Mouse (Mus musculus) heart, adult 2 months (tissue): ENCODE data around the gene Tmsb4x. TPM values are rescaled to one million over a fixed set of nuclear protein-coding genes. Genes with fewer than 3 reads are reported as not detected.
A peak's percentile ranks its signal among the peaks of the same experiment; 100 is the strongest.

Experiments
- DNase-seq, 2 experiments: peaks; one replicate each; pipeline ENCODE4 v3.0.0; 2021
- H3K27ac ChIP-seq: fragments of 200-600 bp; 2 replicates; pipeline ENCODE4 v1.8.1; 2022
- H3K27me3 ChIP-seq: fragments of 200-500 bp; 2 replicates; pipeline ENCODE4 v1.6.1; 2012; ENCODE audit warnings: mild to moderate bottlenecking, low read length, inconsistent platforms, mixed read lengths; ENCODE audit not compliant: control insufficient read depth, insufficient read depth
- H3K36me3 ChIP-seq: fragments of 200-500 bp; 2 replicates; pipeline ENCODE4 v1.6.1; 2012; ENCODE audit warnings: low read length, inconsistent platforms; ENCODE audit not compliant: control insufficient read depth, insufficient read depth
- H3K4me1 ChIP-seq: fragments of 200-500 bp; 2 replicates; pipeline ENCODE4 v1.6.1; 2011; ENCODE audit warnings: low read length; ENCODE audit not compliant: control insufficient read depth, insufficient read depth
- H3K4me3 ChIP-seq: fragments of 200-600 bp; 2 replicates; pipeline ENCODE4 v1.8.1; 2022
- H3K79me2 ChIP-seq: fragments of 200-500 bp; replicated peaks from 2 replicates; pipeline ENCODE4 v1.6.1; 2012; ENCODE audit warnings: mild to moderate bottlenecking, inconsistent platforms, low read length, moderate library complexity, mixed read lengths; ENCODE audit not compliant: control insufficient read depth, insufficient read depth
- H3K9ac ChIP-seq: fragments of 200-500 bp; 2 replicates; pipeline ENCODE4 v1.6.1; 2012; ENCODE audit warnings: low read depth, mild to moderate bottlenecking, control low read depth, inconsistent platforms, low read length, mixed read lengths
- CTCF ChIP-seq: fragments of 200-600 bp; IDR thresholded peaks from 2 replicates; pipeline ENCODE4 v1.8.1; 2022; ENCODE audit warnings: antibody characterized with exemption, mild to moderate bottlenecking, moderate library complexity
- EP300 ChIP-seq: fragments of 200-500 bp; IDR thresholded peaks from 2 replicates; pipeline ENCODE4 v1.6.1; 2011; ENCODE audit warnings: low read depth, low read length, control low read depth; ENCODE audit not compliant: insufficient read depth
- POLR2A ChIP-seq: fragments of 200-500 bp; IDR thresholded peaks from 2 replicates; pipeline ENCODE4 v1.6.1; 2011; ENCODE audit warnings: mild to moderate bottlenecking, low read depth, low read length, control low read depth; ENCODE audit not compliant: insufficient read depth
- WGBS: fragments of 180-500 bp; shearing (Covaris S2); methylation state at CpG from one replicate; pipeline ENCODE4 v1.1.7; 2018; 5-methylcytosine and 5-hydroxymethylcytosine counted together
- intact Hi-C: fragments of 180-260 bp; cut with DNase I; formaldehyde crosslinking; loops from one replicate; pipeline ENCODE4 v1.15.1; 2025
- polyA plus RNA-seq: library from polyadenylated mRNA; depleted of rRNA; stranded (reverse); fragments of >200 nt; gene quantifications from 2 replicates; pipeline ENCODE4 v1.2.3, GENCODE M21; 2012
- total RNA-seq, 2 experiments: library from RNA; stranded (reverse); gene quantifications; 2 replicates each; pipeline ENCODE4 v1.2.3; 2021

The Tmsb4x gene
- total and polyA plus RNA-seq, 3 experiments: 211 to 610 (median 435) TPM

GRCm38 (mm10) chrX:167179961-167180642, 29.0 kb downstream of the Tmsb4x start:
- Histone ChIP-seq H3K4me1 (peaks cover 5% of the 10 kb centered on the region), H3K9ac (no peak overlapping the region), H3K27me3 (no peaks in the 10 kb centered on the region), H3K36me3 (peaks cover 4% of the 10 kb centered on the region; the same call in 1 of the 2 replicates), H3K79me2 (no peaks in the 10 kb centered on the region), H3K27ac (peak overlapping the region; percentile 65), H3K4me3 (no peak overlapping the region)
- peak in 1 of 2 experiments; percentile 61 for DNase-seq
- TF ChIP-seq EP300: no peak
- TF ChIP-seq POLR2A: no peak
- no peak for TF ChIP-seq CTCF
- WGBS: 19% methylated on average over 4 of the region's 4 CpGs
- intact Hi-C loops: no loop called here

GRCm38 (mm10) chrX:167179549-167179948, 29.6 kb downstream of the Tmsb4x start:
- peaks cover 4% of the 10 kb centered on the region; the same call in 1 of the 2 replicates for H3K36me3 ChIP-seq
- peak overlapping the region; percentile 65 for H3K27ac ChIP-seq
- no peak overlapping the region for H3K4me3 ChIP-seq
- peaks cover 10% of the 10 kb centered on the region for H3K4me1 ChIP-seq
- no peak for DNase-seq
- WGBS: 68% methylated on average over 3 of the region's 3 CpGs
- no peaks in the 10 kb centered on the region for H3K27me3 ChIP-seq
- H3K79me2 ChIP-seq: no peaks in the 10 kb centered on the region
- intact Hi-C loops: no loop called here
- no peak overlapping the region for H3K9ac ChIP-seq
- TF ChIP-seq EP300: no peak
- no peak for TF ChIP-seq POLR2A

GRCm38 (mm10) chrX:167175319-167175718, 33.8 kb downstream of the Tmsb4x start:
- H3K27me3 ChIP-seq: no peaks in the 10 kb centered on the region
- intact Hi-C loops: no loop called here
- H3K4me1 ChIP-seq: peaks cover 14% of the 10 kb centered on the region
- DNase-seq: peak in 1 of 2 experiments; percentile 36
- H3K79me2 ChIP-seq: no peaks in the 10 kb centered on the region
- peak overlapping the region; percentile 48 for H3K27ac ChIP-seq
- WGBS: 54% methylated on average over 6 of the region's 6 CpGs
- peaks cover 4% of the 10 kb centered on the region; the same call in 1 of the 2 replicates for H3K36me3 ChIP-seq
- TF ChIP-seq EP300 (no peak), CTCF (no peak), POLR2A (no peak)
- no peak overlapping the region for H3K4me3 ChIP-seq
- H3K9ac ChIP-seq: no peak overlapping the region

GRCm38 (mm10) chrX:167174311-167174710, 34.8 kb downstream of the Tmsb4x start:
- Histone ChIP-seq H3K36me3 (peaks cover 1% of the 10 kb centered on the region; the same call in 1 of the 2 replicates), H3K27me3 (no peaks in the 10 kb centered on the region), H3K9ac (no peak overlapping the region), H3K4me1 (peaks cover 10% of the 10 kb centered on the region), H3K4me3 (no peak overlapping the region), H3K27ac (0 out of 2 replicates have a peak overlapping the region, but pooled peaks have one; percentile 49), H3K79me2 (no peaks in the 10 kb centered on the region)
- intact Hi-C loops: no loop called here
- TF ChIP-seq EP300 (no peak), CTCF (no peak), POLR2A (no peak)
- DNase-seq: no peak
- WGBS: 59% methylated on average over 3 of the region's 3 CpGs

GRCm38 (mm10) chrX:167172256-167172655, 36.9 kb downstream of the Tmsb4x start:
- H3K4me1 ChIP-seq: peaks cover 10% of the 10 kb centered on the region
- no peaks in the 10 kb centered on the region for H3K36me3 ChIP-seq
- TF ChIP-seq POLR2A: no peak
- TF ChIP-seq CTCF: no peak
- no peak for TF ChIP-seq EP300
- no peaks in the 10 kb centered on the region for H3K27me3 ChIP-seq
- H3K79me2 ChIP-seq: no peaks in the 10 kb centered on the region
- WGBS: 44% methylated on average over 2 of the region's 2 CpGs
- no peak for DNase-seq
- intact Hi-C loops: no loop called here
- H3K9ac ChIP-seq: no peak overlapping the region
- no peak overlapping the region for H3K4me3 ChIP-seq
- H3K27ac ChIP-seq: peak overlapping the region; percentile 16

GRCm38 (mm10) chrX:167171281-167171680, 37.8 kb downstream of the Tmsb4x start:
- DNase-seq: no peak
- no peak overlapping the region for H3K4me3 ChIP-seq
- no peaks in the 10 kb centered on the region for H3K27me3 ChIP-seq
- H3K36me3 ChIP-seq: peaks cover 4% of the 10 kb centered on the region; the same call in 1 of the 2 replicates
- intact Hi-C loops: no loop called here
- no peak for TF ChIP-seq EP300
- TF ChIP-seq CTCF: no peak
- no peak for TF ChIP-seq POLR2A
- H3K79me2 ChIP-seq: no peaks in the 10 kb centered on the region
- peaks cover 11% of the 10 kb centered on the region for H3K4me1 ChIP-seq
- WGBS: 54% methylated on average over 2 of the region's 2 CpGs
- H3K9ac ChIP-seq: no peak overlapping the region
- H3K27ac ChIP-seq: peak overlapping the region; percentile 16; the same call in 1 of the 2 replicates
